9 mouse cellular contexts compared by ENCODE assay signal in genomic region chr11:69661221-69661881, GRCm38 (mm10). TPM values are rescaled to one million over a fixed set of nuclear protein-coding genes. Genes with fewer than 3 reads are reported as not detected.
DNase-seq lines count a peak whose midpoint lies in the region; ATAC-seq and TF ChIP-seq lines count a peak whose summit lies in the region.
"Had no signal": no experiment of that assay in that cellular context is flagged by ENCODE, and none has a peak within 500 bp of the region (broad histone marks: within the 10 kb centered on the region; RNA-seq: fewer than 3 reads in every experiment).

No protein-coding gene starts in this region.

- DNase-seq in kidney, adult 8-10 months, result peak; percentile 39 to 48
- no peak for DNase-seq in kidney, adult 11 months
- DNase-seq in adrenal gland, postnatal 25 days, result peak; percentile 46
- DNase-seq in heart, postnatal 0 days (ENCODE audit: low spot score), result no peak
- DNase-seq in right cerebral cortex, postnatal 10 days (ENCODE audit: low spot score in 2 of 2), result no peak
- DNase-seq in right cerebral cortex, adult 18-20 months, result no peak

- WGBS in heart, postnatal 0 days, result 58% methylated on average over 3 of the region's 3 CpGs
- 46% methylated on average over 3 of the region's 3 CpGs for WGBS in liver, embryonic 15.5 days (ENCODE audit: insufficient replicate concordance)

- no peaks in the 10 kb centered on the region for H3K27me3 ChIP-seq in heart, postnatal 0 days (ENCODE audit: control insufficient read depth, insufficient read depth, low read length)
- no peaks in the 10 kb centered on the region for H3K27me3 ChIP-seq in liver, embryonic 15.5 days

- peak overlapping the region; percentile 52 for H3K4me3 ChIP-seq in heart, postnatal 0 days (ENCODE audit: low read depth, low read length)
- H3K4me3 ChIP-seq in liver, embryonic 15.5 days (replicated peaks), result peak overlapping the region; percentile 70

- TF ChIP-seq EP300 in heart, postnatal 0 days (IDR thresholded peaks at IDR 0.05; ENCODE audit: low read depth), result no peak

- peak overlapping the region; percentile 58 for H3K9ac ChIP-seq in heart, postnatal 0 days (replicated peaks; ENCODE audit: low read depth, low read length)
- H3K9ac ChIP-seq in liver, embryonic 15.5 days, result peak overlapping the region; percentile 61

- H3K4me1 ChIP-seq in heart, postnatal 0 days (ENCODE audit: control insufficient read depth, insufficient read depth), result peaks cover 14% of the 10 kb centered on the region
- peaks cover 57% of the 10 kb centered on the region for H3K4me1 ChIP-seq in liver, embryonic 15.5 days (replicated peaks)

- H3K27ac ChIP-seq in heart, postnatal 0 days (ENCODE audit: low read depth), result peak overlapping the region; percentile 97
- peak overlapping the region; percentile 94 for H3K27ac ChIP-seq in liver, embryonic 15.5 days (replicated peaks)

- peaks cover 53% of the 10 kb centered on the region for H3K36me3 ChIP-seq in heart, postnatal 0 days (replicated peaks; ENCODE audit: control insufficient read depth, insufficient read depth, low read length)
- peaks cover 64% of the 10 kb centered on the region for H3K36me3 ChIP-seq in liver, embryonic 15.5 days (replicated peaks)

- H3K4me2 ChIP-seq in heart, postnatal 0 days (ENCODE audit: low read depth, low read length), result peak overlapping the region; percentile 61
- peak overlapping the region; percentile 81 for H3K4me2 ChIP-seq in liver, embryonic 15.5 days

- H3K9me3 ChIP-seq in heart, postnatal 0 days (replicated peaks; ENCODE audit: control insufficient read depth, low read length), result no peaks in the 10 kb centered on the region
- H3K9me3 ChIP-seq in liver, embryonic 15.5 days (replicated peaks), result no peaks in the 10 kb centered on the region

- ATAC-seq in heart, postnatal 0 days (ENCODE audit: insufficient read depth, low read depth), result no peak
- ATAC-seq in liver, embryonic 15.5 days (ENCODE audit: insufficient read depth), result no peak
- ATAC-seq in megakaryocyte-erythroid progenitor cell, adult 5-6 weeks (replicated peaks; ENCODE audit: low FRiP score, low TSS enrichment, poor library complexity, severe bottlenecking), result no peak

- TF ChIP-seq CTCF in heart, postnatal 0 days (IDR thresholded peaks at IDR 0.05; ENCODE audit: low read depth), result no peak

RNA-seq across cellular contexts. Expression of gene Mpdu1, which starts 1.1 kb away (rescaled TPM):
- total RNA-seq in adrenal gland, postnatal 25 days (2021), result 123 and 137 TPM in 2 replicates
- total RNA-seq in heart, postnatal 0 days (2014; rRNA removed; ENCODE audit: low replicate concordance), result 123 and 137 TPM in 2 replicates
- 30.0 and 33.0 TPM in 2 replicates for polyA plus RNA-seq in heart, postnatal 0 days (2015; fragmentation: Nextera tagmentation; extraction: Ambion mirVana)
- 34.1 and 35.2 TPM in 2 replicates for polyA plus RNA-seq in liver, embryonic 15.5 days (2015; fragmentation: Nextera tagmentation; extraction: Ambion mirVana)
- 47.6 and 58.3 TPM in 2 replicates for total RNA-seq in megakaryocyte-erythroid progenitor cell, adult 5-6 weeks (2014; fragmentation: Nextera tagmentation)
- total RNA-seq in megakaryocyte-erythroid progenitor cell, adult 5-6 weeks (2017), result 40.6 and 41.1 TPM in 2 replicates

RNA-seq across cellular contexts. Expression of gene Cd68, which starts 4.6 kb away (rescaled TPM):
- total RNA-seq in adrenal gland, postnatal 25 days (2021), result 14.2 and 22.6 TPM in 2 replicates
- total RNA-seq in heart, postnatal 0 days (2014; rRNA removed; ENCODE audit: low replicate concordance), result 2.6 and 6.9 TPM in 2 replicates
- polyA plus RNA-seq in heart, postnatal 0 days (2015; fragmentation: Nextera tagmentation; extraction: Ambion mirVana), result 6.1 and 8.5 TPM in 2 replicates
- 28.2 and 31.4 TPM in 2 replicates for polyA plus RNA-seq in liver, embryonic 15.5 days (2015; fragmentation: Nextera tagmentation; extraction: Ambion mirVana)
- 5.1 and 6.3 TPM in 2 replicates for total RNA-seq in megakaryocyte-erythroid progenitor cell, adult 5-6 weeks (2014; fragmentation: Nextera tagmentation)
- 3.4 and 6.5 TPM in 2 replicates for total RNA-seq in megakaryocyte-erythroid progenitor cell, adult 5-6 weeks (2017)

RNA-seq across cellular contexts. Expression of gene Sox15, which starts 6.2 kb away (rescaled TPM):
- total RNA-seq in adrenal gland, postnatal 25 days (2021), result 0.39 TPM in 1 of 2 replicates, not detected in the other
- not detected in 2 replicates for total RNA-seq in heart, postnatal 0 days (2014; rRNA removed; ENCODE audit: low replicate concordance)
- polyA plus RNA-seq in heart, postnatal 0 days (2015; fragmentation: Nextera tagmentation; extraction: Ambion mirVana), result not detected in 2 replicates
- not detected in 2 replicates for polyA plus RNA-seq in liver, embryonic 15.5 days (2015; fragmentation: Nextera tagmentation; extraction: Ambion mirVana)
- 0.45 TPM in 1 of 2 replicates, not detected in the other for total RNA-seq in megakaryocyte-erythroid progenitor cell, adult 5-6 weeks (2014; fragmentation: Nextera tagmentation)
- total RNA-seq in megakaryocyte-erythroid progenitor cell, adult 5-6 weeks (2017), result not detected in 2 replicates
- polyA plus RNA-seq: brain, embryonic 14.5 days had no signal

RNA-seq across cellular contexts. Expression of gene Eif4a1, which starts 10.9 kb away (rescaled TPM):
- total RNA-seq in adrenal gland, postnatal 25 days (2021), result 624 and 654 TPM in 2 replicates
- 573 and 656 TPM in 2 replicates for total RNA-seq in heart, postnatal 0 days (2014; rRNA removed; ENCODE audit: low replicate concordance)
- polyA plus RNA-seq in heart, postnatal 0 days (2015; fragmentation: Nextera tagmentation; extraction: Ambion mirVana), result 261 and 289 TPM in 2 replicates
- polyA plus RNA-seq in liver, embryonic 15.5 days (2015; fragmentation: Nextera tagmentation; extraction: Ambion mirVana), result 228 and 232 TPM in 2 replicates
- total RNA-seq in megakaryocyte-erythroid progenitor cell, adult 5-6 weeks (2014; fragmentation: Nextera tagmentation), result 918 and 983 TPM in 2 replicates
- total RNA-seq in megakaryocyte-erythroid progenitor cell, adult 5-6 weeks (2017), result 973 and 1,155 TPM in 2 replicates

RNA-seq across cellular contexts. Expression of gene Senp3, which starts 20.5 kb away (rescaled TPM):
- total RNA-seq in adrenal gland, postnatal 25 days (2021), result 91.6 and 91.8 TPM in 2 replicates
- total RNA-seq in heart, postnatal 0 days (2014; rRNA removed; ENCODE audit: low replicate concordance), result 39.7 and 92.3 TPM in 2 replicates
- 27.4 and 32.6 TPM in 2 replicates for polyA plus RNA-seq in heart, postnatal 0 days (2015; fragmentation: Nextera tagmentation; extraction: Ambion mirVana)
- 23.9 and 27.2 TPM in 2 replicates for polyA plus RNA-seq in liver, embryonic 15.5 days (2015; fragmentation: Nextera tagmentation; extraction: Ambion mirVana)
- total RNA-seq in megakaryocyte-erythroid progenitor cell, adult 5-6 weeks (2014; fragmentation: Nextera tagmentation), result 96.1 and 117 TPM in 2 replicates
- total RNA-seq in megakaryocyte-erythroid progenitor cell, adult 5-6 weeks (2017), result 98.4 and 120 TPM in 2 replicates

Comparison
In these comparisons a context has a peak if more than half of its experiments do, and no peak if none do; other contexts are left out.
1. DNase-seq: peak in kidney, adult 8-10 months (2 of 2) and adrenal gland, postnatal 25 days (single experiment); none in kidney, adult 11 months (single experiment), heart, postnatal 0 days (single experiment), right cerebral cortex, postnatal 10 days (0 of 2) and right cerebral cortex, adult 18-20 months (single experiment).